In genomic region chr12:80843651-80844444, GRCm38 (mm10) we compare ENCODE assay signal across 9 mouse cellular contexts. TPM values are rescaled to one million over a fixed set of nuclear protein-coding genes. Genes with fewer than 3 reads are reported as not detected.
DNase-seq lines count a peak whose midpoint lies in the region; ATAC-seq and TF ChIP-seq lines count a peak whose summit lies in the region.
"Had no signal": no experiment of that assay in that cellular context is flagged by ENCODE, and none has a peak within 500 bp of the region (broad histone marks: within the 10 kb centered on the region; RNA-seq: fewer than 3 reads in every experiment).

No protein-coding gene starts in this region.

- H3K36me3 ChIP-seq in intestine, postnatal 0 days (ENCODE audit: control insufficient read depth, insufficient read depth), result no peaks in the 10 kb centered on the region

- 37% methylated on average over 4 of the region's 4 CpGs for WGBS in intestine, postnatal 0 days

- peak overlapping the region; percentile 14; the same call in 1 of the 2 replicates for H3K27ac ChIP-seq in cortical plate, adult 2 months (ENCODE audit: insufficient read depth, low read length)
- peak overlapping the region; percentile 41; the same call in 1 of the 2 replicates for H3K27ac ChIP-seq in intestine, postnatal 0 days (ENCODE audit: low read depth, low read length)

- peaks cover 9% of the 10 kb centered on the region; the same call in 1 of the 2 replicates for H3K4me1 ChIP-seq in cortical plate, adult 2 months (ENCODE audit: control insufficient read depth, insufficient read depth, low read length)
- H3K4me1 ChIP-seq in intestine, postnatal 0 days (replicated peaks; ENCODE audit: control insufficient read depth, insufficient read depth, low read length), result peaks cover 18% of the 10 kb centered on the region; the same call in 1 of the 2 replicates

- H3K4me3 ChIP-seq in cortical plate, adult 2 months (ENCODE audit: insufficient read depth, low read length), result no peak overlapping the region
- no peak overlapping the region for H3K4me3 ChIP-seq in intestine, postnatal 0 days (ENCODE audit: low read depth, low read length)

- no peak for TF ChIP-seq POLR2A in cortical plate, adult 2 months (IDR thresholded peaks at IDR 0.05; ENCODE audit: extremely low read depth, insufficient read depth, low read length)

- no peaks in the 10 kb centered on the region for H3K27me3 ChIP-seq in intestine, postnatal 0 days (replicated peaks; ENCODE audit: control insufficient read depth, insufficient read depth, low read length)
- H3K27me3 ChIP-seq: CH12.LX had no signal

- no peak for TF ChIP-seq CTCF in cortical plate, adult 2 months (IDR thresholded peaks at IDR 0.05; ENCODE audit: extremely low read depth, insufficient read depth, low read length)
- TF ChIP-seq CTCF in intestine, postnatal 0 days (IDR thresholded peaks at IDR 0.05; ENCODE audit: low read depth), result no peak

- peak; percentile 9; the same call in 1 of the 2 replicates for ATAC-seq in frontal cortex, adult (ENCODE audit: low TSS enrichment)
- no peak for ATAC-seq in intestine, postnatal 0 days
- ATAC-seq in CD4-positive, CD25-positive, alpha-beta regulatory T cell, adult 4 months, result no peak
- no peak for ATAC-seq in erythroid progenitor cell, adult 5-6 weeks (replicated peaks; ENCODE audit: low FRiP score, poor library complexity, severe bottlenecking)

- H3K9ac ChIP-seq in intestine, postnatal 0 days (ENCODE audit: low read depth, low read length), result no peak overlapping the region

- no peak overlapping the region for H3K4me2 ChIP-seq in intestine, postnatal 0 days (replicated peaks; ENCODE audit: low read depth)

- no peaks in the 10 kb centered on the region for H3K9me3 ChIP-seq in intestine, postnatal 0 days (ENCODE audit: control insufficient read depth)

- DNase-seq in frontal cortex, postnatal 36 days (ENCODE audit: low spot score in 2 of 2), result no peak
- DNase-seq in lung, postnatal 4 days, result peak; percentile 19 to 49
- DNase-seq in thymus, postnatal 25 days, result no peak

RNA-seq across cellular contexts. Expression of gene Susd6, which starts 53.5 kb away (rescaled TPM):
- polyA plus RNA-seq in cortical plate, adult 2 months (2012; rRNA removed), result 24.8 and 26.4 TPM in 2 replicates
- 16.9 and 17.6 TPM in 2 replicates for polyA plus RNA-seq in intestine, postnatal 0 days (2015; fragmentation: Nextera tagmentation; extraction: Ambion mirVana)
- 10 to 100 TPM; 23.1 to 29.8 TPM for polyA plus RNA-seq in CD4-positive, CD25-positive, alpha-beta regulatory T cell, adult 4 months (2017; shearing (Covaris generic))
- total RNA-seq in erythroid progenitor cell, adult 5-6 weeks (2015; ENCODE audit: low replicate concordance), result 39.8 and 46.9 TPM in 2 replicates
- total RNA-seq in erythroid progenitor cell, adult 5-6 weeks (2017; ENCODE audit: low replicate concordance), result 63.2 and 67.7 TPM in 2 replicates

Comparison
In these comparisons a context has a peak if more than half of its experiments do, and no peak if none do; other contexts are left out.
1. DNase-seq: peak in lung, postnatal 4 days (2 of 2); none in frontal cortex, postnatal 36 days (0 of 2) and thymus, postnatal 25 days (single experiment).